25 mouse cellular contexts compared by ENCODE assay signal in genomic region chr19:47545055-47545454, GRCm38 (mm10). TPM values are rescaled to one million over a fixed set of nuclear protein-coding genes. Genes with fewer than 3 reads are reported as not detected.
DNase-seq lines count a peak whose midpoint lies in the region; ATAC-seq and TF ChIP-seq lines count a peak whose summit lies in the region.
"Had no signal": no experiment of that assay in that cellular context is flagged by ENCODE, and none has a peak within 500 bp of the region (broad histone marks: within the 10 kb centered on the region; RNA-seq: fewer than 3 reads in every experiment).

No protein-coding gene starts in this region.

- no peak for ATAC-seq in forebrain, embryonic 14.5 days
- ATAC-seq in forebrain, postnatal 0 days: peak; percentile 74; the same call in 1 of the 2 replicates
- ATAC-seq: intestine, postnatal 0 days; Patski had no signal

- H3K9ac ChIP-seq in forebrain, embryonic 14.5 days (ENCODE audit: low read length): no peak overlapping the region
- no peak overlapping the region for H3K9ac ChIP-seq in forebrain, postnatal 0 days
- H3K9ac ChIP-seq: embryonic facial prominence, embryonic 13.5 days; hindbrain, embryonic 12.5 days; hindbrain, embryonic 15.5 days had no signal

- 38% methylated on average over 3 of the region's 3 CpGs for whole genome bisulfite sequencing in forebrain, embryonic 14.5 days
- WGBS in forebrain, embryonic 10.5 days: 70% methylated on average over 3 of the region's 3 CpGs
- WGBS in kidney, adult 2 months: 34% methylated on average over 3 of the region's 3 CpGs
- 32% methylated on average over 3 of the region's 3 CpGs for WGBS in forebrain, postnatal 0 days

- no peak for TF ChIP-seq CTCF in kidney, adult 2 months (conservative IDR thresholded peaks at IDR 0.05; ENCODE audit: insufficient read depth, insufficient read length, low read depth, low read length)
- TF ChIP-seq CTCF in brain, embryonic 14.5 days (IDR thresholded peaks at IDR 0.05; ENCODE audit: borderline replicate concordance, extremely low read depth, insufficient read depth, insufficient read length): no peak
- no peak for TF ChIP-seq CTCF in forebrain, postnatal 0 days (IDR thresholded peaks at IDR 0.05; ENCODE audit: low read depth)

- H3K9me3 ChIP-seq in forebrain, embryonic 14.5 days (replicated peaks; ENCODE audit: control insufficient read depth, low read length): no peaks in the 10 kb centered on the region
- H3K9me3 ChIP-seq in forebrain, embryonic 10.5 days: no peaks in the 10 kb centered on the region
- no peaks in the 10 kb centered on the region for H3K9me3 ChIP-seq in forebrain, postnatal 0 days (ENCODE audit: low read length)
- H3K9me3 ChIP-seq: embryonic facial prominence, embryonic 10.5 days; embryonic facial prominence, embryonic 13.5 days; G1E; hindbrain, embryonic 12.5 days; hindbrain, embryonic 15.5 days had no signal

- DNase-seq in forebrain, embryonic 14.5 days (ENCODE audit: low spot score): peak; percentile 55
- DNase-seq in forebrain, embryonic 10.5 days (ENCODE audit: extremely low spot score, low spot score): no peak
- peak; percentile 27 for DNase-seq in kidney, adult 2 months
- DNase-seq in kidney, postnatal 14 days: no peak
- DNase-seq in brain, embryonic 14.5 days (ENCODE audit: low read depth): peak; percentile 64
- DNase-seq in forebrain, postnatal 0 days: peak; percentile 21
- no peak for DNase-seq in thymus, postnatal 4 days
- DNase-seq: adrenal gland, postnatal 10 days; adrenal gland, postnatal 36 days; B cell, adult 2 months; cerebellum, adult 11 months; cerebellum, adult 8-10 months; cerebellum, postnatal 36 days; embryo, embryonic 11 days; gastrocnemius, postnatal 25 days; heart, adult 2 months had no signal

- H3K27ac ChIP-seq in forebrain, embryonic 14.5 days (ENCODE audit: low read depth, low read length): no peak overlapping the region
- H3K27ac ChIP-seq in forebrain, embryonic 10.5 days: no peak overlapping the region
- H3K27ac ChIP-seq in kidney, adult 2 months (ENCODE audit: insufficient read depth, low read depth, low read length): no peak overlapping the region
- H3K27ac ChIP-seq in forebrain, postnatal 0 days (ENCODE audit: low read depth, low read length): no peak overlapping the region
- H3K27ac ChIP-seq: embryonic facial prominence, embryonic 10.5 days; embryonic facial prominence, embryonic 13.5 days; heart, adult 2 months; hindbrain, embryonic 12.5 days; hindbrain, embryonic 15.5 days had no signal

- no peak overlapping the region for H3K4me3 ChIP-seq in forebrain, embryonic 14.5 days (ENCODE audit: low read depth, low read length)
- H3K4me3 ChIP-seq in forebrain, embryonic 10.5 days: no peak overlapping the region
- no peak overlapping the region for H3K4me3 ChIP-seq in kidney, adult 2 months (ENCODE audit: insufficient read depth, low read depth, low read length)
- H3K4me3 ChIP-seq in forebrain, postnatal 0 days (ENCODE audit: low read depth, low read length): no peak overlapping the region
- H3K4me3 ChIP-seq: embryonic facial prominence, embryonic 10.5 days; embryonic facial prominence, embryonic 13.5 days; erythroblast, embryonic 14.5 days; heart, adult 2 months; hindbrain, embryonic 12.5 days; hindbrain, embryonic 15.5 days had no signal

- H3K4me1 ChIP-seq in forebrain, embryonic 14.5 days (ENCODE audit: control insufficient read depth, insufficient read depth, low read length): no peaks in the 10 kb centered on the region
- 0 out of 2 replicates have a peak, but pooled peaks cover 4% of the 10 kb centered on the region for H3K4me1 ChIP-seq in forebrain, embryonic 10.5 days
- H3K4me1 ChIP-seq in kidney, adult 2 months (ENCODE audit: control insufficient read depth, insufficient read depth, low read length): no peaks in the 10 kb centered on the region
- no peaks in the 10 kb centered on the region for H3K4me1 ChIP-seq in forebrain, postnatal 0 days (ENCODE audit: insufficient read depth)
- H3K4me1 ChIP-seq: embryonic facial prominence, embryonic 10.5 days; embryonic facial prominence, embryonic 13.5 days; hindbrain, embryonic 12.5 days had no signal

- TF ChIP-seq POLR2A in kidney, adult 2 months (IDR thresholded peaks at IDR 0.05; ENCODE audit: low read depth, low read length): no peak
- TF ChIP-seq POLR2A in brain, embryonic 14.5 days (IDR thresholded peaks at IDR 0.05; ENCODE audit: borderline replicate concordance, extremely low read depth, insufficient read depth, insufficient read length, poor library complexity, severe bottlenecking): no peak

- no peaks in the 10 kb centered on the region for H3K27me3 ChIP-seq in forebrain, embryonic 14.5 days (replicated peaks; ENCODE audit: control insufficient read depth, insufficient read depth, low read length)
- 0 out of 2 replicates have a peak, but pooled peaks cover 5% of the 10 kb centered on the region for H3K27me3 ChIP-seq in forebrain, embryonic 10.5 days (ENCODE audit: poor library complexity, severe bottlenecking)
- H3K27me3 ChIP-seq in kidney, adult 2 months (replicated peaks; ENCODE audit: control insufficient read depth, insufficient read depth, low read length): no peaks in the 10 kb centered on the region
- no peaks in the 10 kb centered on the region for H3K27me3 ChIP-seq in forebrain, postnatal 0 days (ENCODE audit: insufficient read depth, low read length)
- H3K27me3 ChIP-seq: embryonic facial prominence, embryonic 13.5 days; hindbrain, embryonic 12.5 days; hindbrain, embryonic 15.5 days; Patski had no signal

- H3K4me2 ChIP-seq in forebrain, embryonic 14.5 days (ENCODE audit: low read length): no peak overlapping the region
- no peak overlapping the region for H3K4me2 ChIP-seq in forebrain, postnatal 0 days (ENCODE audit: low read depth)
- H3K4me2 ChIP-seq: embryonic facial prominence, embryonic 13.5 days; heart, embryonic 11.5 days; hindbrain, embryonic 12.5 days; hindbrain, embryonic 15.5 days had no signal

- H3K36me3 ChIP-seq in forebrain, embryonic 14.5 days (ENCODE audit: control insufficient read depth, insufficient read depth, low read length): no peaks in the 10 kb centered on the region
- H3K36me3 ChIP-seq in forebrain, embryonic 10.5 days (replicated peaks): no peaks in the 10 kb centered on the region
- no peaks in the 10 kb centered on the region for H3K36me3 ChIP-seq in kidney, adult 2 months (ENCODE audit: control insufficient read depth, insufficient read depth, low read length)
- H3K36me3 ChIP-seq in forebrain, postnatal 0 days (ENCODE audit: insufficient read depth): no peaks in the 10 kb centered on the region
- H3K36me3 ChIP-seq: embryonic facial prominence, embryonic 10.5 days; embryonic facial prominence, embryonic 13.5 days; G1E; hindbrain, embryonic 12.5 days; hindbrain, embryonic 15.5 days had no signal

RNA-seq across cellular contexts. Expression of gene Stn1, which starts 7.7 kb away (rescaled TPM):
- polyA plus RNA-seq in forebrain, embryonic 14.5 days (2014; fragmentation: Nextera tagmentation; extraction: Ambion mirVana): 39.0 and 41.6 TPM in 2 replicates
- polyA plus RNA-seq in forebrain, embryonic 10.5 days (2016; fragmentation: Nextera tagmentation; extraction: Ambion mirVana): 64.3 and 68.1 TPM in 2 replicates
- polyA plus RNA-seq in kidney, adult 2 months (2012; rRNA removed): 12.3 and 14.2 TPM in 2 replicates
- polyA plus RNA-seq in brain, embryonic 14.5 days (2012; rRNA removed): 23.9 and 24.8 TPM in 2 replicates
- total RNA-seq in forebrain, postnatal 0 days (2014; rRNA removed): 17.1 and 19.6 TPM in 2 replicates
- 20.9 and 22.7 TPM in 2 replicates for polyA plus RNA-seq in forebrain, postnatal 0 days (2015; fragmentation: Nextera tagmentation; extraction: Ambion mirVana)

RNA-seq across cellular contexts. Expression of gene Slk, which starts 34.4 kb away (rescaled TPM):
- polyA plus RNA-seq in forebrain, embryonic 14.5 days (2014; fragmentation: Nextera tagmentation; extraction: Ambion mirVana): 8.2 and 8.5 TPM in 2 replicates
- polyA plus RNA-seq in forebrain, embryonic 10.5 days (2016; fragmentation: Nextera tagmentation; extraction: Ambion mirVana): 8.8 and 10.3 TPM in 2 replicates
- polyA plus RNA-seq in kidney, adult 2 months (2012; rRNA removed): 10.4 and 12.2 TPM in 2 replicates
- 20.0 and 23.7 TPM in 2 replicates for polyA plus RNA-seq in brain, embryonic 14.5 days (2012; rRNA removed)
- total RNA-seq in forebrain, postnatal 0 days (2014; rRNA removed): 24.5 and 28.4 TPM in 2 replicates
- polyA plus RNA-seq in forebrain, postnatal 0 days (2015; fragmentation: Nextera tagmentation; extraction: Ambion mirVana): 3.1 and 3.8 TPM in 2 replicates

Comparison
In these comparisons a context has a peak if more than half of its experiments do, and no peak if none do; other contexts are left out.
1. DNase-seq: peak in forebrain, embryonic 14.5 days (single experiment), kidney, adult 2 months (single experiment), brain, embryonic 14.5 days (single experiment) and forebrain, postnatal 0 days (single experiment); none in forebrain, embryonic 10.5 days (single experiment), kidney, postnatal 14 days (single experiment) and thymus, postnatal 4 days (single experiment).